Mouse (Mus musculus) layer of hippocampus, adult 6 months (tissue): Measurements from ENCODE around the gene Hmx2. TPM values are rescaled to one million over a fixed set of nuclear protein-coding genes. Genes with fewer than 3 reads are reported as not detected.

Experiments used
- long read RNA-seq, 2 experiments: library from polyadenylated mRNA; unstranded; transcript quantifications; one replicate each; pipeline ENCODE4 v2.0.0; 2019 to 2020
- polyA plus RNA-seq: library from polyadenylated mRNA; unstranded; fragments of <200 nt; fragmentation: Nextera tagmentation; gene quantifications from 2 replicates; pipeline ENCODE4 v1.2.3, GENCODE M21; 2021

Hmx2 gene
- polyA plus RNA-seq, result not detected in 2 replicates
- long read RNA-seq, experiment 1, result 0 reads
- long read RNA-seq, experiment 2, result 0 reads

DNA sequence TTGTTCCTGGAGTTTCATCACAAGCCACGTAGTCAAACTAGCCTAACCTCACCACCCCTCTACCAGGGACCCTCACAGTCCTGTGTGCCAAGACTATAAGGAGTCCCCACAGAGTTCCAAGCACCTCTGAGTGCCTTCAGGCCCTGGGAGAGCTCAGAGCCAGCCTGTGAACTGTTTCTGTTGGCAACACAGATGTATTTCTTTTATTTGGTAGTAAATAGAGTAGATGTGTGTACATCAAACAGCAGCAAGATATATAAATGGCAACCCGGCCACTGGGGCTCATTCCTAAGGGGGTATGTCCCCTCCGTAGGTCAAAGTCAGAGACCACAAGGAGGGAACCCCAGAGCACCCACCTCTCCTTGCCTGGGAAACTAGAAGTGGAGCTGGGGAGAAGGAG is at the start of gene Hmx2:
Gene Hmx2, plus strand, starts transcription at position 301 of the 400 bp plus-strand sequence.

DNA sequence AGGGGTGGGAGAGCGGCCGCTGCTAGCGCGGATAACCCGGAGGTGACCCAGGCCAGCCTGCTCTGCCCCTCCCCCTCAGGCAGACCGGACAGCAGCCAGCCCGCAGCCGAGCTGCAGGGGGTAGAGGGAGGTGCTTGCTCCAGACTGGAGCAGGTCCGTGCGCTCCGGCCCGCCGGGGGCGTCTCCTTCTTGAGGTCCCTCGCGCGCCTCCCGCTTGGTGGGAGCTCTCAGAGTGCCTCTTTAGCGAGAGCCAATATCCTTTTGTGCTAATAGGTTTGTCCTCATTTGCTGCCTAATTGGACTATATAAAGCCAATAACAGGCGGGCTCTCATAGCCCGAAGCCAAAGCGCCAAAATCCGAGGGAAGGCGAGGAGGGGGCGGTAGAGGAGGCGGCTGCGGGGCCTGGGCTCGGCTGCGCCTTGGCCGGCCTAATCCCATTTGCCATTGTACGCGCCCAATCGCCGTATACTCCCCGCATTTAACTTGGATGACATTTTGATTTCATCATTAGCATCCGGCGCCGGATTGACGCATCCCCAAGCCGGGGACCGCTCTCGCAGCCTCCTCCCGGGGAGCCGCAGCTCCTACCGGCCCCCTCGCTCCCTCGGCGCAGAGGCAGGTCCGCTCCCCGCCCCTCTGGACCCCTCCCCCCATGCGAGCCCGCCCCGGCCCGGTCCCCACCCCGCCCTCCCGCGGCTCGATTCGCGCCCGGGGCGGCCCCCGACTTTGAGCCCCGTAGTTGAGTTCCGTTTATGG is 6.3 kb upstream of the Hmx2 start, which contains the start of gene Hmx3:
Gene Hmx3, plus strand, starts transcription at position 753 of the 757 bp plus-strand sequence.

DNA sequence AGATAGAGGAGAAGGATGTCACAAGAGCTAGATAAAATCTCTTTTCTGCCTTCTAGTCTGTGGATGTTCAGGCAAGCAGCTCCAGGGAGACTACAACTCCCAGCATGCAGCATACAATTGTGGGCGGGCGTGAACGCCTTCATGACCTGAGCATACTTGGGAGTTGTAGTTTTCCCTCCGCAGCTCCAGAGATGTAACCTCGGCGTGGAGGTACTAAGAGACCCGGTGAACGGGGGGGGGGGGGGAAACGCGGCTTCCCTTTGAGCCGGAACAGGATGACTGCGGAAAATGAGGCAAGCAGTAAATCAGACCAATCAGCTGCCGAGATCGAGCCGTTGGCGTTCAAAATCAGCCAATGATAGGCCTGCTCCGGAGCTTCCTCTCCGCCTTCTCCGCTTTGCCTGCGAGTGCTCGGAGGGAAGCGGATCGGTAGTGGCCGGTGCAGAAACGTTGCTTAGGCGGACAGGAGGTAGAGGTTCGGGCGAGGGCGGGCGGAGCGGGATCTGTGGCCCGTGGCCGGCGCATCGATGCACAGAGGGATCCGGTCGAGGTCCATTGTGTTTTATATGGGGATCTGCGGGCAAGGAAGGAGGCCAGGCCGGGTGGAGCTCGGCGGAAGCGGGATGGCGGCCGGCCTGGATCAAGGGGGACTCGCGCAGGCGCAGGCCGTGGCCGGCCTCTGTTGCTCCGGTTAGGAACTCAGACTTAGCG is 11.6 kb downstream of the Hmx2 start, which contains the start of gene Bub3:
Gene Bub3, plus strand, starts transcription at position 237 of the 711 bp plus-strand sequence.

Other genes starting within 250 kb of the Hmx2 start
- gene Cuzd1, start 226.5 kb upstream of the Hmx2 start, polyA plus RNA-seq, result 0.11 TPM in 2 replicates
- not detected in 2 replicates for gene Fam24b, start 219.3 kb upstream of the Hmx2 start, polyA plus RNA-seq
- 0.21 TPM in 1 of 2 replicates, not detected in the other for gene Fam24a, start 214.9 kb upstream of the Hmx2 start, polyA plus RNA-seq
- 21.3 and 21.7 TPM in 2 replicates for gene 2310057M21Rik, start 186.0 kb upstream of the Hmx2 start, polyA plus RNA-seq
- gene Pstk, start 177.6 kb upstream of the Hmx2 start, polyA plus RNA-seq, result 44.6 and 53.0 TPM in 2 replicates
- gene Ikzf5, start 138.3 kb upstream of the Hmx2 start, polyA plus RNA-seq, result 11.6 and 13.0 TPM in 2 replicates
- 45.5 and 49.5 TPM in 2 replicates for gene Acadsb, start 138.2 kb upstream of the Hmx2 start, polyA plus RNA-seq
- not detected in 2 replicates for gene Hmx3, start 5.9 kb upstream of the Hmx2 start, polyA plus RNA-seq
- 125 and 136 TPM in 2 replicates for gene Bub3, start 11.4 kb downstream of the Hmx2 start, polyA plus RNA-seq